Mouse (Mus musculus) neural tube, embryonic 15.5 days (tissue): ENCODE measurements at regions not wholly inside any gene's neighbourhood (a gene's known extent, or its start where the extent isn't known, plus 50 kb on each side); places are given as distances from the start of the nearest gene placed in this dataset.

Experiments used
- ATAC-seq: fragments of 200-750 bp; cut with Nextera tagmentation; 2 replicates; pipeline ENCODE4 v1.8.0; 2017; ENCODE audit warnings: mild to moderate bottlenecking, moderate TSS enrichment, moderate library complexity; ENCODE audit not compliant: low FRiP score
- H3K27ac ChIP-seq: fragments of 300-500 bp; sonication (generic); replicated peaks from 2 replicates; pipeline ENCODE4 v1.5.1; 2015; ENCODE audit warnings: mild to moderate bottlenecking, inconsistent platforms
- H3K27me3 ChIP-seq: fragments of 300-500 bp; sonication (generic); replicated peaks from 2 replicates; pipeline ENCODE4 v1.6.1; 2015; ENCODE audit warnings: inconsistent platforms
- H3K36me3 ChIP-seq: fragments of 300-500 bp; sonication (generic); 2 replicates; pipeline ENCODE4 v1.6.1; 2015; ENCODE audit warnings: inconsistent platforms
- H3K4me1 ChIP-seq: fragments of 300-500 bp; sonication (generic); 2 replicates; pipeline ENCODE4 v1.6.1; 2015; ENCODE audit warnings: inconsistent platforms
- H3K4me2 ChIP-seq: fragments of 300-500 bp; sonication (generic); 2 replicates; pipeline ENCODE4 v1.6.1; 2015; ENCODE audit warnings: inconsistent platforms, mild to moderate bottlenecking, moderate library complexity
- H3K4me3 ChIP-seq: fragments of 300-500 bp; sonication (generic); replicated peaks from 2 replicates; pipeline ENCODE4 v1.5.1; 2015; ENCODE audit warnings: mild to moderate bottlenecking, inconsistent platforms
- H3K9ac ChIP-seq: fragments of 300-500 bp; sonication (generic); replicated peaks from 2 replicates; pipeline ENCODE4 v1.6.1; 2015; ENCODE audit warnings: mild to moderate bottlenecking, inconsistent platforms
- H3K9me3 ChIP-seq: fragments of 300-500 bp; sonication (generic); replicated peaks from 2 replicates; pipeline ENCODE4 v1.6.1; 2016; ENCODE audit warnings: inconsistent platforms
- WGBS: fragments of 180-500 bp; shearing (Covaris S2); methylation state at CpG from one replicate; pipeline ENCODE4 v1.1.7; 2015; ENCODE audit warnings: mixed read lengths; 5-methylcytosine and 5-hydroxymethylcytosine counted together

DNA sequence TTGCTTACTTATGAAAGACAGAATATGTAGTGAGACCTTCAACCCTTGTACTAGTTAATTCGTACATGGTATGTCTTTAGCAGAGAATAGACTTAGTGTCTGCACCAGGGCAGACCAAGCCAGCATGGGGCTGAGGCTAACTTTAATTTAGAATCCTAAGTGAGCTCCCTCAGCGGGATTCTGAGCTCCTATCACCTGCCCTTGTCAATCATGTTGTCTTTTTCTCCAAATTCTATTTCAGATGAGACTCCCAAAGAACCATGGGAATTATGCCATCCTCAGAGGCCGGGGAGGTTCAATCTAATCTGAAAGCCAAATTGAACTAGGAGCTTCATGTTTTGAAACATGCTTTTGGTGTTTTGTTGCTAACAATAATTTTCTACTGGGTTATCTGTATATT, 553.8 kb upstream of the Mpdz start:
- no peak overlapping the region for H3K9ac ChIP-seq
- no peaks in the 10 kb centered on the region for H3K27me3 ChIP-seq
- H3K4me1 ChIP-seq = peaks cover 10% of the 10 kb centered on the region; the same call in 1 of the 2 replicates
- no peaks in the 10 kb centered on the region for H3K9me3 ChIP-seq
- H3K4me3 ChIP-seq = no peak overlapping the region
- H3K4me2 ChIP-seq = no peak overlapping the region
- no peaks in the 10 kb centered on the region for H3K36me3 ChIP-seq
- no peak overlapping the region for H3K27ac ChIP-seq
- 87% methylated on average over 3 of the region's 3 CpGs for WGBS
- ATAC-seq = no peak

DNA sequence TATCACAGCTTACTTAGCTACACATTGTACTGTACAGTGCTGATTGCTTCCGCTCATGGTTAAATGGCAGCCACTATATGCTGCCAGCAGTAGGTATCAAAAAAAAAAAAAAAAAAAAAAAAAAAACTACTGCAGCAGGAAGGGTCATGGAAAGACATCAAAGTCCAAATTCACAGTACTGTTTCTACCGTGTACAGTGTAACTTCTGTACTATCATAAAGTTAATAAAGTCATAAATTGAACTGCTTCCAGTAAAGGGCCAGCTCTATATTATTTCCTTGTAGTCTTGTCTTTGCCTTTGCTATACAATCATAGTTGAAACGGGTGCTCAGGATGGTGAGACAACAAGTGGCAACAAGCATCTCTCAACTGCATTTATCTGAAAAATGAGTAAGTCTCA, 552.6 kb upstream of the Mpdz start:
- 96% methylated on average over 3 of the region's 3 CpGs for WGBS
- H3K9me3 ChIP-seq = no peaks in the 10 kb centered on the region
- no peak overlapping the region for H3K9ac ChIP-seq
- no peak overlapping the region for H3K4me3 ChIP-seq
- no peak overlapping the region for H3K4me2 ChIP-seq
- ATAC-seq = no peak
- no peaks in the 10 kb centered on the region for H3K36me3 ChIP-seq
- no peaks in the 10 kb centered on the region for H3K27me3 ChIP-seq
- H3K27ac ChIP-seq = no peak overlapping the region
- peaks cover 6% of the 10 kb centered on the region; the same call in 1 of the 2 replicates for H3K4me1 ChIP-seq

- H3K9ac ChIP-seq = no peak overlapping the region
- H3K9me3 ChIP-seq = no peaks in the 10 kb centered on the region
- H3K27ac ChIP-seq = no peak overlapping the region
- no peaks in the 10 kb centered on the region for H3K36me3 ChIP-seq
- 80% methylated on average over 2 of the region's 2 CpGs for WGBS
- H3K4me1 ChIP-seq = no peaks in the 10 kb centered on the region
- H3K4me2 ChIP-seq = no peak overlapping the region
- no peak overlapping the region for H3K4me3 ChIP-seq
- no peak for ATAC-seq
- H3K27me3 ChIP-seq = no peaks in the 10 kb centered on the region
These were observed 546.2 kb upstream of the Mpdz start for GRCm38 (mm10) chr4:81988796-81989195.

DNA sequence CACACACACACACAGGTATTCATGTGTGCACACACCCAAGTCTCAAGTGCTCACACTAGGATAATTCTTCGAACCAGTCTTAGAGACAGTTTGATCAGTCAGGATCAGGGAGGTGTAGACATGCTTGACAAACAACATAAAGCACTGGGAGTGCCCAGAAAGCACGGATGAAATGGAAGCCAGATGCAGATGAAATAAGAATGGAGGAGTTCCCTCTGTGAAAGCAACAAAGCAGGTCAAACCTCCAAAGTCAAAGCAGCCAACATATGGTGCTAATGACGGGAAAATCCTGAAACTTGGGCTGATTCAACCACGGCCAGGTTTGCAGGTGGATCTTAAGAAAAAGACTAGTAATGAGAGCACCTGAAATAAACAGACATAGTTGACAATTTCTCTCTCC, 544.0 kb upstream of the Mpdz start:
- no peak overlapping the region for H3K4me3 ChIP-seq
- H3K36me3 ChIP-seq = no peaks in the 10 kb centered on the region
- WGBS = 78% methylated on average over 4 of the region's 4 CpGs
- no peak overlapping the region for H3K9ac ChIP-seq
- H3K9me3 ChIP-seq = no peaks in the 10 kb centered on the region
- ATAC-seq = no peak
- H3K27ac ChIP-seq = no peak overlapping the region
- no peaks in the 10 kb centered on the region for H3K4me1 ChIP-seq
- H3K27me3 ChIP-seq = no peaks in the 10 kb centered on the region
- no peak overlapping the region for H3K4me2 ChIP-seq

GRCm38 (mm10) chr4:81981811-81982210, 539.2 kb upstream of the Mpdz start:
- H3K27ac ChIP-seq = no peak overlapping the region
- H3K4me1 ChIP-seq = no peaks in the 10 kb centered on the region
- no peaks in the 10 kb centered on the region for H3K9me3 ChIP-seq
- no peak overlapping the region for H3K4me3 ChIP-seq
- ATAC-seq = no peak
- H3K36me3 ChIP-seq = no peaks in the 10 kb centered on the region
- H3K9ac ChIP-seq = no peak overlapping the region
- H3K4me2 ChIP-seq = no peak overlapping the region
- WGBS = 93% methylated on average over 1 of the region's 1 CpGs
- H3K27me3 ChIP-seq = no peaks in the 10 kb centered on the region

DNA sequence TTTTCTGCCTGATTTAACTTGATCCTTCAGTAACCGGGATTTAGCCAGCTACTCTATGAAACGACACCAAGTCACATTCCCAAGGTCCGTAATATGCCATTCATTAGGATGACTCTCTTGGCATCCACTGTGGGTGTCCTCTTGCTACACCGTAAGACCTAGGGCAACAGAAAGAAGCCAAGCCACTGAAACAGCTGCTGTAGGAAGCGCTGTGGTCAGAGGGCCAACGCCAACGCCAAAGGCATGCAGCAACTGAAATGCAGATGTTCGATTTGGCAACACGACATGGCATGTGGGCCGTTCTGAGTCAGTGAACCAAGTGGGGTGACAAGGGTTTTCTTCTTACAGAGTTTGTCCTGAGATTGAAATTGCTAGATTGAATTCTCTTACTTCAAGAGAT, 527.9 kb upstream of the Mpdz start:
- no peak overlapping the region for H3K4me2 ChIP-seq
- H3K27me3 ChIP-seq = no peaks in the 10 kb centered on the region
- H3K4me1 ChIP-seq = no peaks in the 10 kb centered on the region
- no peaks in the 10 kb centered on the region for H3K36me3 ChIP-seq
- H3K9ac ChIP-seq = no peak overlapping the region
- no peak overlapping the region for H3K4me3 ChIP-seq
- no peak for ATAC-seq
- 82% methylated on average over 10 of the region's 10 CpGs for WGBS
- H3K27ac ChIP-seq = no peak overlapping the region
- no peaks in the 10 kb centered on the region for H3K9me3 ChIP-seq

DNA sequence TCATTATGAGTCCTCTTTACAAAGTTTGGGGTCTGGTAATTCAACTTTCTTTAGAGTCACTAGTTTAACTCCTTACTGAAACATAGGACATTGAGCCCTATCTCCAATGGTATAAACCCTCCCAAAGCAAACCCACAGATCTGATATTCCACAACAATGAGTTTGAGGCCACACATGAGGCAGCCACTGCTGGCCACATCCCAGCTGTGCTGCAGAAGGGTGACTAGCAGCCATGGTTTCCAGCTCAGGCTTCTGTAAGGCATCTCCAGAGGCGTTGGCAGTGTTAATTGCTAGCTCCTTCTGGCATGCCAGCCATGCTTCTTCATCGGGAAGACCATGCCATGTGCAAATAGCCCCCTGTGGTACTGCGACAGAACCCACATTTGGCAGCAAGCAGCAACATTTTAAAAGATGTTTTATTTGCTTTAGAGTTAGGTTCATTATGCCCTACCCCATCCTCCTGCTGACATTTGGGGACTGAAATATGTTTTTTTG, 527.1 kb upstream of the Mpdz start:
- WGBS = 53% methylated on average over 3 of the region's 3 CpGs
- no peaks in the 10 kb centered on the region for H3K4me1 ChIP-seq

DNA sequence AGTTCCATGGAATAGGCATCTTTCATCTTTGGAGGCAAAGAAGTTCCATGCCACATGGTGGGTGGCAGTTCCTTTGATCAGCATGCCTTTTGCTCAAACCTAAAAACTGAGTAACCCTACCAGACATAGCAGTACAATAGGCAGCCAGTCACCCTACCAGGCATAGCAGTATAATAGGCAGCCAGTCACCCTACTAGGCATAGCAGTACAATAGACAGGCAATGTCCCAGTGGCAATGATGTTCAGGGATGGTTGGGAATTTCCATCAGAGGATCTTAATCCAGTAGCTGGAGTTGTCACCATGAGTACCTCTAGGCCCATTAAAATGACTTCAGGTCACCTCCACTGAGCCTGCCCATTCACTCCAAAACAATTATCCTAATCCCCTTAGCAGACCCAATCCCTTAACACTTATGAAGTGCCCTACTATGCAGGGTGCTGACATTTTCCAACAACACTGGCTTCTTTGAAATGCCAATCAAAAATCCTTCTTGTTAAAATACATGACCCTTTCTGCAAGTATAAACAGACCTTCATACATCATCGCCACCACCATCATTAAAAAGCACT, 523.5 kb upstream of the Mpdz start:
- no peak overlapping the region for H3K27ac ChIP-seq
- H3K9ac ChIP-seq = no peak overlapping the region
- no peak overlapping the region for H3K4me2 ChIP-seq
- 0 out of 2 replicates have a peak, but pooled peaks cover 2% of the 10 kb centered on the region for H3K4me1 ChIP-seq
- H3K36me3 ChIP-seq = no peaks in the 10 kb centered on the region
- H3K27me3 ChIP-seq = no peaks in the 10 kb centered on the region
- H3K4me3 ChIP-seq = no peak overlapping the region
- H3K9me3 ChIP-seq = no peaks in the 10 kb centered on the region
- WGBS = 97% methylated on average over 1 of the region's 1 CpGs
- no peak for ATAC-seq

More for the DNA sequence above, 527.1 kb upstream of the Mpdz start:
- H3K9ac ChIP-seq = no peak overlapping the region
- H3K4me3 ChIP-seq = no peak overlapping the region
- ATAC-seq = no peak
- no peaks in the 10 kb centered on the region for H3K27me3 ChIP-seq
- no peak overlapping the region for H3K4me2 ChIP-seq
- H3K36me3 ChIP-seq = no peaks in the 10 kb centered on the region
- H3K9me3 ChIP-seq = no peaks in the 10 kb centered on the region
- H3K27ac ChIP-seq = no peak overlapping the region

- no peak overlapping the region for H3K9ac ChIP-seq
- no peak overlapping the region for H3K4me3 ChIP-seq
- no peak overlapping the region for H3K27ac ChIP-seq
- H3K9me3 ChIP-seq = no peaks in the 10 kb centered on the region
- no peak overlapping the region for H3K4me2 ChIP-seq
- H3K4me1 ChIP-seq = 0 out of 2 replicates have a peak, but pooled peaks cover 2% of the 10 kb centered on the region
- WGBS = 91% methylated on average over 10 of the region's 10 CpGs
- ATAC-seq = no peak
- no peaks in the 10 kb centered on the region for H3K36me3 ChIP-seq
- no peaks in the 10 kb centered on the region for H3K27me3 ChIP-seq
These were observed 520.5 kb upstream of the Mpdz start for GRCm38 (mm10) chr4:81963112-81963511.

- no peaks in the 10 kb centered on the region for H3K27me3 ChIP-seq
- no peak overlapping the region for H3K27ac ChIP-seq
- no peak for ATAC-seq
- H3K4me3 ChIP-seq = no peak overlapping the region
- 0 out of 2 replicates have a peak, but pooled peaks cover 2% of the 10 kb centered on the region for H3K4me1 ChIP-seq
- no peaks in the 10 kb centered on the region for H3K36me3 ChIP-seq
- 53% methylated on average over 5 of the region's 5 CpGs for WGBS
- H3K4me2 ChIP-seq = no peak overlapping the region
- no peaks in the 10 kb centered on the region for H3K9me3 ChIP-seq
- no peak overlapping the region for H3K9ac ChIP-seq
These were observed 520.0 kb upstream of the Mpdz start for GRCm38 (mm10) chr4:81962586-81962985.

DNA sequence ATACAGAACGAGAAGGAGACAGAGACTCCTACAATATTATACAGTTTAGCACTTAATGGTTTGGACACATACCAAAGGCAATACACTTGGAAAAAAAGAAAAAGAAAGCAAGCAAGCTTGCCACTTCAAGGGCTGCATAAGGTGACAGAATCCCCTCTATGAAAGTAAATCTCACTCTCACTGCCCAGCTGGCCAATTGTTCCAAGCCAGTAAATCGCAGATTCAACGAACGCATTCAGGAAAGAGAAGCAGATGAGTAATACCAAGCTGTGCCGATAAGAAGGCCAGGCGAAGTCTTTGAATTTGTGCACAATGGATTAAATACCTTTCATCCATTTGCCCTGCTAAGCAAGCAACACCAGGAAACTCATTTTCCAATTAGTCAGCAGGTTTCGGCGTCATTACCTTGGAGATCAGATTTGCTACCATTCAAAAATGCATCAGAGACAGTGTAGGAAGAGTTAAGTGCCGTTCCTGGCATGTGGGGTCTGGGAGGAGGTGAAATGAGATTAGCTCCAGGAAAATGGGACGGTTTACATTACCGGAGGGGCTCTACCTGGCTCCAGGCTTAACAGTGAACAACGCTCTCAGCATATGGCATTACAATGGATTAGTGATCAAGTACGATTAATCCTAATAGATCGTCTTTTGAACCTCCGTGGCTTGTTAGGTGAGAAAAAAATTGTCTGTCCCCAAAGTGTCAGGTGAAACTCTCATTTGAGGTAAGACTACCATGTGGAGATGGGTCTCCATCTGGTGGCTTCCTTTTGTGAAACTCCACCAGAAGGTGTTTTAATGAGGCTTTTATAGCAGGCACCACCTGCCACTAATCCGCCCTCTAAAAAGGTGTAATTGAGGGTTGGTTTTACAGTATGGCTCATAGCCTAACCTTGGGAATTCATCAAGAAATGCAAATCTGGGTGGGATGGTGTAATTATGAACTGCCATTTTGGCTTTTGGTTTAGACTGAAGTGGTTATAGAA, 518.2 kb upstream of the Mpdz start:
- Histone ChIP-seq H3K27ac (no peak overlapping the region), H3K4me1 (0 out of 2 replicates have a peak, but pooled peaks cover 2% of the 10 kb centered on the region), H3K4me2 (no peak overlapping the region), H3K27me3 (no peaks in the 10 kb centered on the region), H3K9me3 (no peaks in the 10 kb centered on the region), H3K36me3 (no peaks in the 10 kb centered on the region), H3K4me3 (no peak overlapping the region), H3K9ac (no peak overlapping the region)
- WGBS = 58% methylated on average over 16 of the region's 16 CpGs
- ATAC-seq = no peak
